Mouse (Mus musculus): Measurements from ENCODE around the gene Gipc3.

The Gipc3 gene

DNA sequence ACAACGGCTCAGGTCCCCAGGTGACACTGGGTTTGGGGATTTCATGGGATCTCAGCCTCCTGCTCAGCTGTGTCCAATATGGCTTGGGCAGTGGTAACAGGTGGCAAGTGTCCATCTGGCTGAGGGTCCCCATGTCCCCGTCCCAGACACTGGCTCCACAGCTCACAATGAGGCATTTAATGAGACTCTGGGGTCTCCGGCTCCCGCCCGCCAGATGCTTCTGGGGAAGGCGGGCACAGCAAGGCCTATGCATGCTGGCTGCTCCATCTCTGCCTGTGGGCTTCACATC is 24.1 kb upstream of the Gipc3 start:
- no peak for DNase-seq (ENCODE audit: low spot score)

DNA sequence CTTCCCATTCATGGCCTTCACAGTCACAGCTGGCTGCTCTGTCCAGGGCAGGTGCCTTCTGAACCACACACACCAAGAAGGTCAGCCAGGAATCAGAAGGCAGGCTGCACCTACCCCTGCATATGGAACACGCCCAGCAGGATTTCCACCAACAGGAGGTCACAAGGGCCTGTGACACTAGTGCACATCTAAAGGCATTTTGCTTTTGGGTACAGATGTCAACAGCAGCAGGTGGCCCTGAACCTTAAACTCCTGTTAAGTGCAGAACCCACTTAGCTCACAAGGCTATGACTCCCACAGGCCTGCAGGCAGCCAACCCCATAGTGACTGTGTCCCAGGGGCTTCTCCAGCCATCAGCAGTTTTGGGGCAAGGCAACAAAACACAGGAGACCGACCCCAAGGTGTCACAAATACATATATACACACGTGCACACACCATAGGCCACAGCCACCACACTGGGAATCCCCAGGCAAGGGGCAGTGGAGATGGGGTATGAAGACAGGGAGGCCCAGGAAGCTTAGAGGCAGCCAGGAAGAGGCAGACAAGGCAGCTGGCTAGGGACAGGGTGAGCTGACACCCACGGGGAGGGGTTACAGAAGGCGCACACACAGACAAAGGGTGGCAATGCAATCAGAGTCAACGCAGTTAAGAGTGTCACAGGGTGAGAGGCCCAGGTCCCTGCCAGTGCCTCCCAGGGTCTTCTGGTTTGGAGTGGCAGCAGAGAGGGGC is 23.6 kb upstream of the Gipc3 start:
- no peak for DNase-seq (ENCODE audit: low spot score)

DNA sequence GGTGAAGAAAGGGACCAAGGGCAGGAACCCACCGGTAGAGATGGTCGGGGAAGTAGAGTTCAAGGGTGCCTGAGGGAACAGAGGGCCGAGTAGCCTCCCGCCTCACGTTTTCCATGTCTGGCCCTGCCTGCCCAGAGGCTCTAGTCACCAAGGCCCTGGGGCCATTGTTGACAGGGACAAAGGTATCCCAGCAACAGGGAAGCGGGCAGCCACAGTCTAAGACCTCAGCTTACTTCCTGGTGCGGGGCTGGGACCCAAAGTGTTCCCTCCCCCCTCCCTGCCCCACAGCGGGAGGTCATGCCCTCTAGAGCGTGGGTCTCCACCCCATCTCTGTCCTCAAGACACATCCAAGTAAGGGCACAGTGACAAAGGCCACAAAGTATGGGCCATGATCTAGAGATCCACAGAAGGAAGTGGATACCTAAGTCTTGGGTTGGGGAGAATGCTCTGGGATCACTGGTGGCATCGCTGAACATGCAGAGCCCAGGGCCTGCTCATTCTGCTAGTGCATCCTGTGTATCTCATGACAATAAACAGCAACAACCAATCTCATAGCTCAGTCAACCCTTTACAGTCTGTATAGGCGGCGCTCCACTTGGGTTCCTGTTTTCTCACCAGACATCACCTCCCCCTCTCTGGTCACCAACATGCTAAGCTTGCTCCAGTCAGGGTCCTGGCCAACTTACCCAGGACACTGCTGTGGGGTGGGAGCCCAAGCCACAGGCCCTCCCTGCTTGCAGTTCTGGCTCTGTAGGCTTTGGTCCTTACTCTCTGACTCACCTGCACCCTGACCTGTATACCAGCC is 22.8 kb upstream of the Gipc3 start, which contains the start of gene 4930404N11Rik:
4930404N11Rik (minus strand) TSS at position 145 of the 805 bp plus-strand sequence.
- no peak for DNase-seq (ENCODE audit: low spot score)

DNA sequence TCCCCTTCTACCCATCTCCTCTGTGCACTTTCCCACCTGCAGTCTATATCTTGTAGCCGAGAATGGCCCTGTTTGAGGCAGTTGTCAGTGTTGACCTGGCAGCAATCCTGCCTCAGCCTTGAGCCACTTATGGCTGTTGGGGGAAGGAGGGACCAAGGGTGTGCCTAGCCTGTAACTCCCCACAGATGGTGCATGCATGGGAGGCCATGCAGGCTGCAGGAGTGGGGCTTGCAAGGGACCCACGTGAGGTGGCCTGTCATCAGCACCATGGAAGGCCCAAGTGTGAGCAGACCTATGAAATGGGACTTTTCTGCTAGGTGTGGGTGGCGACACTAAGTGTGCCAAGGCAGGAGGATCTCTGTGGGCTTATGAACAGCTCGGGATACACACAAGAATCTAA is 22.0 kb upstream of the Gipc3 start:
- no peak for DNase-seq (ENCODE audit: low spot score)

DNA sequence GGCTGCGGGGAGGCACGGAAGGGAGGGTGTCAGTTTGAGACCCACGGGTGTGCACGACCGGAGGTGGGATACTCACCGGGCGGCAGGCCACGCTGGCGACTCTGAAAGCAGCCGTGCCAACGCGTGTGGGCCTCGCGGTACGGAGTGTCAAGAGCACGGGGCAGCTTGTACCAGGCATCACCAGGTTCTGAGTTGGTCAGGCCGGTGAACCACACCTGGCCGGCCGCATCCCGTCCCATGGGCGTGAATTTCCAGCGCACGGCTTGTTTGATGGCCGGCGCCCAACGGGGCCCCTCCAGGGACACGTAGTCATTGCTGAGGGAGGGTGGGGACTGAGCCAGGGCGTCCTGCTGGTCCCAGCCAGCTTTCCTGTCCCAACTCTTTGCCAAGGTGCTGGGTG is 21.6 kb upstream of the Gipc3 start:
- no peak for DNase-seq (ENCODE audit: low spot score)

DNA sequence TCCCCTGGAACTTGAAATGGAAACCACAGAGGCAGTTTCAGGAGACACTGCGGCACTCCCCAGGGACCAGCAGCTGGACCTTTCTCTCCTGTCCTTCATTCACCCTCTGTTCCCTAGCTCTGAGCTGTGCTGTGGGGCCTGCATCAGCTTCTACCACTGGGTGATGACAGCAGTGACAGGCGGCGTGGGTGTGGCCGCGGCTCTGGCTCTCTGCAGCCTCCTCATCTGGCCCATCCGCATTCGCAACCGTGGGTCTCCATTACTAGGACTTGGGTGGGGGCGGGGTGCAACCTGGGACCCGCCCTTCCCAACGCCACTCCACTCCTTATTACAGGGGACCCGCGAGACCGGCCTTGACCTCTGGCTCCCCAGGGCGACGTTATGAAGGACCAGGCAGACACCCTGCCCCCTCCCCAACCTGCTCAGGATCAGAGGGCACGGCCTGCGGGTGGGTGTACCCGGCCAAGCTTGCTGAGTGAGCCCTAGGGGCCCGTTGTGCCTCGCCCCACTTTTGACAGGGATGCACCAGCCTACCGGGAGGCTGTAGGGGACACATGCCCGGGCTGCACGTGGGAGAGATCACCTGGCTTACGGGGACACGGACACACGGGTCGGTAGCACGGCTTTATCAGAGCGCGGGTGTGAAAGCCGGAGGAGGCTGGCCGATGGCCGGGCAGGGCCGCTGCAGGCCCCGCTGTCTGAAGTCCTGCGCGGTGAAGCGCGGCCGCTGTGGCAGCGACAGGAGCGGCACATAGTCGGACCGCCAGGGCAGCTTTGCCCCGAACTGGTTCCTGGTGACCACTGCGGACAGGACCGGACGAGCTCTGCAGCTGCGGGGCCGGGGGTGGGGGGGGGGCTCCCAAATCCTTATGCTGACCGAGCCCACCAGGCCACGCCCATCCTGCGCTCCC is 20.6 kb upstream of the Gipc3 start:
- DNase-seq (ENCODE audit: low spot score) = no peak

DNA sequence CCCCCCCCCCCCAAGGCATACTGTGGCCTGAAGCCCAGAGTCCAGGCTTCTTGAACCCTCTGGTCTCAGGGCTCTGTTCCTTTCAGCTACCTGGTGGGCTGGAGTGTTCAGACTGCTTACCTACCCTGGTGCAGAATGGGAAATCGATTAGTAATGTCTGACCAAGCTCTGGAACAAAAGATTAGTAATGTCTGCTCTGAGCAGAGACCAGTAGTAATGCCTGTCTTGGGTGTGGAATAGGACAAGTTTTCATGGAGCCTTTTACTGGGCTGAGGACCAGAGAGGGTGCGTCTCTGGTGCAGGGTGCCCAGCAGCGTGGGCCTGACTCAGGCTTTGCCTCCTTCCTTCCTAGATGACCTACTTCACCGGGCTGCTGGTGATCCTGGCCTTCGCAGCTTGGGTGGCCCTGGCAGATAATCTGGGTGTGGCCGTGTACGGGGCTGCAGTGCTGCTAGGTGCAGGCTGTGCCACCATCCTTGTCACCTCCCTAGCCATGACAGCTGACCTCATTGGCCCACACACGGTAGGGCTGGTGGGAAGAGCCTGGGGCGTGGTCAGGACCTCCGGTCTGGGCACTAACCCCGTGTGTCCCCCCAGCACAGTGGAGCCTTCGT is 19.4 kb upstream of the Gipc3 start:
- DNase-seq (ENCODE audit: low spot score) = no peak

DNA sequence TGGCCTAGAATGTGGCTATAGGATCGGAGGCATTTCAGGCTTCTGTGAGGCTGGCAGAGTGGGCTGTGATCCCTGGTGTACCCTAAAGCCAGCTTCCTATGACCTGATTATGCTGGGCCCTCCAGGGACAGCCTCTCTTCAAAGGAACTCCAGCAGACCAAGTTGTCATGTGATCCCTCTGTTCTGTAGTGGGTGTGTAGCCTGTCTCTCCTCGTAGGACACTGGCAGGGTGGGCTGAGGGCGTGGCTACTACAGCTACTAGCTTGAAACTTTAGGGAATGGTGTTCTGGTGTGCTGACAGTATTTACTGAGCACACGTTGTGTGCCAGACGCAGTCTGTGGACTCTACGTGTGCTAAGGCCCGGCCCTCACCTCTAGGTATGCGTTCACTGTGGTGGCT is 17.7 kb upstream of the Gipc3 start:
- no peak for DNase-seq (ENCODE audit: low spot score)

DNA sequence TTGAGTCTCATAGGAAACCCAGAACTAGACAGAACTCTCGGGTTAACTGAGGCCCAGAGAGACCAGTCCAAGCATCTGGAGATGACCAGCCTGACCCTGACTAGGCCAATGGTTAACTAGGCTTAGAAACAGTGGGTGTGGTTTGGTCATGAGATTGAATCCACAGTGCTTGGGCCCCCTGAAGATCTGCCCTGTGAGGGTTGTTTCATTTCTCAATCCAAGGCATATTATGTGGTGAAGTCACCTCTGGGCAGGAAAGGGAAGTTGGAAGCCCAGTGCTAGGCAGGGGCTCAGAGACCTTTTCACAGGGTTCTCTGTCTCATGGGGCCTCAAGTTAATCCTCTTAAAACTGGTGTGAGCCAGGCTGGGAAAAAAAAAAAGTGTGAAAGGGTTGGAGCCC is 15.8 kb upstream of the Gipc3 start:
- no peak for DNase-seq (ENCODE audit: low spot score)

DNA sequence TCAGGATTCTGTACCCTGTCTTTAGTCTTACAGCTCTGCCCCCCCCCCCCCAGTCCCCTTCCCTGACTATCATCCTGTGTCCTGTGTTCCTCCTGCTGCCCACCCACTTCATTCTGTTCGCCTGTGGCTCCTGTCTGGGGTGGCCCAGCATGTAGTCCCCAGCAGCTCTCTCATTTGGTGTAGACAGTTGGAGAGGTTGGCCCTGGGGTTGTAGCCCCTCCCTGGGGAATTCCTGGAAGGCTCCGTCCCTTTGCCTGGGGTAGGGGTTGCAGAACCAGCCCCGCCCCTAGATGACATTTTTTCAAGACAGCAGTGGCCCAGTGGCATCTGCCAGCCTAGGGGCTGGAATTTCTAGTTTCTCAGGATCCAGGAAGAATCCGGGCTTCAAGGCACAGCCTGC is 15.1 kb upstream of the Gipc3 start:
- no peak for DNase-seq (ENCODE audit: low spot score)

DNA sequence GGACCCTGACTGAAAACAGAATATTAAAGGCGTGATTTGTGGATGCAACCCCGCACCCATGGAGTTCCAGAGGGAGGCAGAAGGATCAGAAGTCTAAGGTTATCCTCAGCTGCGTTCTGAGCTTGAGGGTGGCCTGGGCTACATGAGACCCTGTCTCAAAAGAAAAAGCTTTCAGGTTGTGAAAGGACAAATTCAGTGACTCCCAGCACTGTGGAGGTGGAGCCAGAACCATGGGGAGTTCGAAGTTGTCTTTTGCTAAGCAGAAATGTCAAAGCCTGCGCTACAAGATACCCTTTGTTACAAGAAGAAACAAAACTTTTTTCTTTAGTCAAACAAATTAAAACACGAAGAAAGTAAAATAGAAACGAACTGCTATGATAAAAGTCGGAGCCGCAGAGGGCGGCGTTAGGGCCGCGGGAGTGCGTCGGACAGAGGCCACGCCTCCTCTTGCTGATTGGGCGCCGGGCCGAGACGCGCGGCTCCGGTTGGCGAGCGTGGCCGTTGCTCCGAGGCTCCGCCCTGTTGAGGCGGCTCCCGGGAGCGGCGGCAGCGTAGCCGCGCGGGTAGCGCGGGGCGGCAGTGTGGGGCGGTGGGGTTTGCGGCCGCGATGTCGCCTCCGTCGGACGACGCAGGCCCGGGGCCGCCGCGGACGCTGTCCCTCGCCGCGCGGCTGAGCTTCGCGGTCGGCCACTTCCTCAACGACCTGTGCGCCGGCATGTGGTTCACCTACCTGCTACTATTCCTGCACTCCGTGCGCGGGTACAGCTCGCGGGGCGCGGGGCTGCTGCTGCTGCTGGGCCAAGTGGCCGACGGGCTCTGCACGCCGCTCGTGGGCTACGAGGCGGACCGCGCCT is 14.2 kb upstream of the Gipc3 start, which contains the start of gene Mfsd12:
Mfsd12 (plus strand) TSS at position 501 of the 854 bp plus-strand sequence.
- peak; percentile 92 for DNase-seq (ENCODE audit: low spot score)

DNA sequence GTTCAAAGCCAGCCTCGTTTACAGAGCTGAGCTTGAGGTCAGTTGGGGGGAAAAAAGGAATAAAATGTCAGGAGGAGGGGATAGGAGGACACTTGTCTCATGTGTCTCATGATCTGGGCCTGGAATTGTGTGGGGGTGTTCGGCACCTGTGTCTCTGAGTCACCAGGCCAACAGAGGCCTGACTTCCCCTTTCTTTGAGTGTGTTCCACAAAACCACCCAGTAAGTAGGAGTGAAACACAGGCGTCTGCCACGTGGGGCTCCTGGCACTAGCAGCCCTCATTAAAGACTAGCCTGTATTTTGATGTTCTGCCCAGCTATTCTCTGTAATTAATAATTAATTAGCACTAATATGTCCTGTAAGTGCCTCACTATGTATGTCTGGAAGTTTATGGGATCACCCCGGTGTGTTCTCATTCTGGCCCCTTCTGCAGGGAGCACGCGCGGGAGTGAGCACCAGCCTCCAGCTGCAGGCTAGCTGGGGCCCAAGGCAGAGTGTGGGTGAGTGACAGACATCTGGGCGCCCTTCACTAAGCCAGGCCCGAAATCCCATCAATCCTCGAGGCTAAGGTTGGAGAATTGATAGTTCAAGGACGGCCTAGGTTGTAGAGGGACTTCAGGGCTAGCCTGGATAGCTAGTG is 13.4 kb upstream of the Gipc3 start:
- DNase-seq (ENCODE audit: low spot score) = no peak

DNA sequence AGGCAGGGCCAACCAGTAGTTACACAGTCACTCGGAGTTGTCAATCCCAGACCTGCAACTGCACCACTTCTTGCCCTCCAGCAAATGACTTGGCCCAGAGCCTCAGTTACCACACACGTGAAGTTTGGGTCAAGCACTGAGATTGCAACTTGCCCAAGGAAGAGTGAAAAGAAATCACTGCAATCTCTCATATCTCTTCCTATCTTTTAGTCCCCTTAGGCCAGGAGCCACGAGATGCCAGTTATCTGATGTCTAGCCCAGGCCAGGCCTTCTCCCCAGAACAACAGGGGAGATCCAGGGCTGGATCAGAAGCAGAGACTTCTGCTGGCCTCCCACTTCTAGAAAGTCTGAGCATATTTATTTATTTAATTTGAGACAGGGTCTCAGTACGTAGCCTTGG is 12.5 kb upstream of the Gipc3 start:
- no peak for DNase-seq (ENCODE audit: low spot score)

DNA sequence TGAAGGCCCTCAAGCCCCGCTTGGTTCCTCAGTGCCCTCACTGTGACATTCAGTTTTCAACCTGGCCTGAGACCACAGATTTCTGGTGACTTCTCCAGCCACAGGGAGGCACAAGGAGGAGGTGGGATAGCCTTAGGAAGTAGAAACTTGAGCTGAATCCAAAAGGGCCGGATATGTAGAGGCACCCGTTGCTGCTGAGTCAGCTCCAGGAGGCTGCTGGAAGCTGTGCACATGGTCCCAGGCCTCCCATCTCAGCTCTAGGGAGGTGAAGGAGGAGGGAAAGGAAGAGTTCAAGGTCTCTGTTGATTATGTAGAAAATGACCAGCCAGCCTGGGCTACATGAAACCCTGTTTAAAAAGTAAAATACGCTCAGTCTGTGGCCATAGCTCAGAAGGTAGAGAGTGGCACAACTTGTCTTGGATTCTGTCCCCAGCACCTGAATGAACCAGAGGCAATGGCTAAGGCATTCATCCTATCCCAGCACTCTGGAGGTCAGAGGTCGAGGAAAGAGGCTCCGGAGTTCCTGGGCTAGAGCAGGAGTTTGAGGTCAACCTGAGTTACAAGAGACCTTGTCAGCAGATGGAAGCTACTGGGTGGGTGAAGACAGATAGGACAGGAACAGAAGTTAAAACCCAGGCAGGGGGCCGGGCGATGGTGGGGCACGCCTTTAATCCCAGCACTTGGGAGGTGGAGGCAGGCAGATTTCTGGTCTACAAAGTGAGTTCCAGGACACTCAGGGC is 11.8 kb upstream of the Gipc3 start:
- DNase-seq (ENCODE audit: low spot score) = no peak

DNA sequence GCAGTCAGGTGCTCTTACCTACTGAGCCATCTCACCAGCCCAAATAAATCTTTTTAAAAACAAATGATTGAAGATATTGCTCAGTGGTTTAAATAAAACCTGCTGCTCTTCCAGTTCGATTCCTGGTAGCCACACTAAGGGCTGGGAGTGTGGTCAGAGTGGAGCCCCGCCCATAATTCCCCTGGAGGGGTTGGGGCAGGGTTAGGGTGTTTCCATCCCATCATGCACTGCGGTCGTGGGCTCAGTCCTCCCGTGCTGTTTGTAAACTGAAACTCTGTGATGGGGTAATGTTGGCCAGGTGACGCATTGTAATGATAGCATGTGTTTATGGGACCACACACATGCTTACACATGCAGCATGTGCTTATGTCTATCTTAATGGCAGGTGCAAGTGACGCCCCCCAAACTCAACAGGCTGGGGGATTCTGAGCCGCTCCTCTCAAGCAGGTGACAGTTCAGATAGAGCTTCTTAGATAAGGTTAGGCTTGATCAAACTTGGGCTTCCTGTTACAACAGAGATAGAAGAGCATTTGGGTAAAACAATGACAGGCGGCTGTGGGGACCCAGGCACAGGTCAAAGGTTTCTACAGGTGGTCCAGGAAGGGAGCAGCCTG is 8.7 kb upstream of the Gipc3 start:
- DNase-seq (ENCODE audit: low spot score) = no peak

DNA sequence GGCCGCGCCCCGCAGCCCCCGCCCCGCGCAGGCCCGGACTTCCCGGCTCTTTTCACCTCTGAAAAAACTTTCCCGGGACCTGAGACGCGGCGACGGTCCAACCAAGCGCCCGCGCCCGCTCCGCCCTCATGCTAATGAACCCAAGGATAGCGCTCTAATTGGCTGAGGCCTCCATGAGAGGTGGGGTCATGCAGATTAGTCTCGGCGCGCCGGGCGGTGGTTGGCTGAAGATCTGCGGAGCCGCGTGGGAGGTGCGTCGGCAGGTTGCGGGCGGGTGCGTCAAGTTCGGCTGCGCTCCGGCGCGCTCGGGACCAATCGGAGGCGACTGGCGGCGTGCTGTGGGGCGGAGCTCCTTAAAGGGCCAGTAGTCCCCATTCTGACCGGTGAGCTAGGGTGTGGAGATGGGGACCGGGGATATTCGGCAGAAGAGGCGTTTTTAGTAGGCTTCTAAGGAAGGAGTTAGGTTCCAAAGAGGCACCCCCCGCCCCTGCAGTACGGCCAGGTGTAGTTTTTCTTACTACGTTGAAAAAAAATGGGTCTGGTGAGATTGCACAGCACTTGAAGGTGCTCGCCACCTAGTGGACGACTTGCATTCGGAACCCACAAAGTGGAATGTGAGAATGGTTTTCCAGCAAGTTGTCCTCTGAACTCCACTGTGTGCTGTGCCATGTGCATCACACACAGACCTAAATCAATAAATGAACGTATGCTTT is 7.4 kb upstream of the Gipc3 start, which contains the start of gene Hmg20b:
Hmg20b (minus strand) TSS at position 130 of the 713 bp plus-strand sequence.
- peak; percentile 100 for DNase-seq (ENCODE audit: low spot score)

DNA sequence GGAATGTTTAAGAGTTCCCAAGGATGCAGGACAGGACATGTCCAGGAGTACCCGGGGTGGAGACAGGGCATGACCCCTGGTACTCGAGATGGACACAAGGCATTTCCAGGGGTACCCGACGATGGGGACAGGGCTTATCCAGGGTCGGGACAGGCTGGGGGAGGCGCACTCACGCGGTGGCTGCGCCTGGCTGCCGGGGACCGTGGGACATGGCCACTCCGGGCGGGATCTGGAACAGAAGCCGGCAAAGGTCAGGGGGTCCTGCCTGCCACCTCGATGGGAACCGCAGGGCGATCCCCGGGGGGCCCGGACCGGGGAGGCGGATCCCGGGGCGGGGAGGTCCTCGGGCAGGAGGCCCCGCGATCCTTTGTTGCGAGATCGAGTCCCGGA is 6.9 kb upstream of the Gipc3 start:
- DNase-seq (ENCODE audit: low spot score) = no peak

DNA sequence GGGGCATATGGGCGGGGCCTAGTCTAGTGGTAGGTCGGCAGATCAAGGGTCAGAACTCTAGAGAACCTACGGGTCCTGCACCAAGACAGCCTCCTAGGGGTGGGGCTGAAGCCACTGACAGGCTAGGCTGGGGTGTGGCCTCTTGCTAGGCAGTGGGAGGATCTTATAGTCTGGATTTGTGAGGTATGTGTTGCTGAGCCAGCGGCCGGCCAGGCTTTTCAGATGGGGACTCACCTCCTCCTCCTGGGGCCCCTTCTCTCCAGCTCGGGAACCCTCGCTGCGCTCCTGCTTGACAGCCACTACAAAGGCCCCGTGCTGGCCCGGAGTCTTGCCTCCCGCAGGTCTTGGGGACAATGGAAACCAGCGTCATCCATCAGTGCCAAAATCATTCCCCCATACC is 6.1 kb upstream of the Gipc3 start:
- DNase-seq (ENCODE audit: low spot score) = no peak
